Mouse (Mus musculus): Measurements from ENCODE around the gene Gsta3.

DNA sequence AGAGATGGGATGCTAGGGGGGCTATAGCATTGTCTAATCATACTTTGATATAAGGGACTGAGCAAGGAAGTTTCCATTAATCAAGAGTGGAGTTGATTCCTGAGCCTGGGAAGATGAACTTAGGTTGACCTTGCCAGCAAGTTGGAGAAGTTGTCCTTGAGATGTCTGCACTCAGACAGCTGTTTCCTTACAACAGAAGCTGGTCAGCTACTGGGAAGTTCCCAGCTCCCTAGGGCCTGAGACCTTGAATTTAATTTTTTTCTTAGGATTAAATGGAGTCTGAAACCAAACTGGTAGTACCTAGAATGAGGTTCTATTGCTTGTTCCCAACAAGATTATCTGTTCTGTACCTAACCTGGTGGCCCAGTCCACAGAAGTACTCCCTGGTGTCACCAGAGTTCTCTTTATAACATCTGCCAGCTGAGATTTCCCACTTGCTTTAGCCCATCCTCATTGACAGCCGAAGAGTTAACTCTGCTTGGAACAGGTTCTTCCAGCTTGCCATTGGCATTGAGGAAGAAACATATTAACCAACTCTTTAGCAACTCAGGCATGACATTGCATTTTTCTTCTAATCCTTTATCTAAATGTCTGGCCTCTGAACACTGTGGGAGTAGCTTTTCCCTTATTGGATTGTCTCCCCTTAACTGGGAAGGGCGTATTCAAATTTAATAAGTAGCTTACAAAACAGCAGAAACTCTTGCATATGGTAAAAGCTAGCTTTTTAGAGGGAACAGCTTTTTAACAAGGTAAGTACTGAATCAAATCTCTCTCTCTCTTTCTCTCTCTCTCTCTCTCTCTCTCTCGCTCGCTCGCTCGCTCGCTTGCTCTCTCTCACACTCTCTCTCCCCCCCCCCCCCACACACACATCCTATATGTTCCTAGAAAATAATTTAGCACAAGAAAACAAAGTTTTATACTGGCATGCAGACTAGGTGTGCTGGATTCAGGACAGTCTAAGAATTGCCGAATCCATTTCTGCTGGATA, at the start of gene Gsta3:
- TF ChIP-seq CTCF (IDR thresholded peaks at IDR 0.05; ENCODE audit: control insufficient read depth, insufficient read depth, insufficient read length) (no peak), CEBPB (IDR thresholded peaks at IDR 0.05; ENCODE audit: low read depth) (no peak)
